Mouse (Mus musculus) hindbrain, embryonic 15.5 days (tissue): Measurements from ENCODE around the gene Lilra6. TPM values are rescaled to one million over a fixed set of nuclear protein-coding genes. Genes with fewer than 3 reads are reported as not detected.

Source experiments
- polyA plus RNA-seq: library from polyadenylated mRNA; unstranded; fragments of >200 nt; fragmentation: Nextera tagmentation; extraction: Ambion mirVana; gene quantifications from 2 replicates; pipeline ENCODE4 v1.2.1, GENCODE M21; 2015

Lilra6 gene
- polyA plus RNA-seq, 1 experiment from 2014 or later = not detected

Other genes starting within 250 kb of the Lilra6 start
- 15.3 and 17.1 TPM in 2 replicates for gene Leng1, start 249.7 kb downstream of the Lilra6 start, polyA plus RNA-seq
- 5.0 and 5.2 TPM in 2 replicates for gene Tmc4, start 237.9 kb downstream of the Lilra6 start, polyA plus RNA-seq
- gene Tsen34, start 222.6 kb downstream of the Lilra6 start, polyA plus RNA-seq = 275 and 297 TPM in 2 replicates
- gene Mboat7, start 222.0 kb downstream of the Lilra6 start, polyA plus RNA-seq = 105 and 113 TPM in 2 replicates
- gene Rps9, start 211.5 kb downstream of the Lilra6 start, polyA plus RNA-seq = 691 and 766 TPM in 2 replicates
- 0.45 and 0.50 TPM in 2 replicates for gene Pirb, start 195.1 kb downstream of the Lilra6 start, polyA plus RNA-seq
- not detected in 2 replicates for gene Gm15448, start 89.8 kb downstream of the Lilra6 start, polyA plus RNA-seq
- gene Pira2, start 70.5 kb downstream of the Lilra6 start, polyA plus RNA-seq = 0.06 TPM in 1 of 2 replicates, not detected in the other
- gene Gm14548, start 17.4 kb downstream of the Lilra6 start, polyA plus RNA-seq = not detected in 2 replicates
- 3.0 and 3.3 TPM in 2 replicates for gene Lair1, start 147.7 kb upstream of the Lilra6 start, polyA plus RNA-seq
- gene Ttyh1, start 203.9 kb upstream of the Lilra6 start, polyA plus RNA-seq = 158 and 181 TPM in 2 replicates
- 83.6 and 97.5 TPM in 2 replicates for gene Leng8, start 221.5 kb upstream of the Lilra6 start, polyA plus RNA-seq
- 4.4 and 5.7 TPM in 2 replicates for gene Leng9, start 234.9 kb upstream of the Lilra6 start, polyA plus RNA-seq
- 7.4 and 8.8 TPM in 2 replicates for gene Cdc42ep5, start 249.4 kb upstream of the Lilra6 start, polyA plus RNA-seq